Mouse (Mus musculus) stomach, embryonic 16.5 days (tissue): ENCODE data around the gene Adgra1. TPM values are rescaled to one million over a fixed set of nuclear protein-coding genes. Genes with fewer than 3 reads are reported as not detected.

Experiments used
- ATAC-seq: fragments of 200-750 bp; cut with Nextera tagmentation; 2 replicates; pipeline ENCODE4 v1.8.0; 2017; ENCODE audit warnings: moderate number of reproducible peaks, moderate TSS enrichment; ENCODE audit not compliant: insufficient read depth, low FRiP score
- H3K27ac ChIP-seq: fragments of 300-500 bp; sonication (generic); 2 replicates; pipeline ENCODE4 v1.5.1; 2014; ENCODE audit warnings: low read length
- H3K27me3 ChIP-seq: fragments of 300-500 bp; sonication (generic); 2 replicates; pipeline ENCODE4 v1.6.1; 2014; ENCODE audit warnings: low read length, control low read depth, mixed read lengths; ENCODE audit not compliant: control insufficient read depth, insufficient read depth
- H3K36me3 ChIP-seq: fragments of 300-500 bp; sonication (generic); 2 replicates; pipeline ENCODE4 v1.6.1; 2014; ENCODE audit warnings: low read length; ENCODE audit not compliant: control insufficient read depth, insufficient read depth
- H3K4me1 ChIP-seq: fragments of 300-500 bp; sonication (generic); 2 replicates; pipeline ENCODE4 v1.6.1; 2014; ENCODE audit warnings: low read length, control low read depth, mixed read lengths; ENCODE audit not compliant: control insufficient read depth, insufficient read depth
- H3K4me2 ChIP-seq: fragments of 300-500 bp; sonication (generic); 2 replicates; pipeline ENCODE4 v1.6.1; 2014; ENCODE audit warnings: low read depth, low read length, mixed read lengths
- H3K4me3 ChIP-seq: fragments of 300-500 bp; sonication (generic); replicated peaks from 2 replicates; pipeline ENCODE4 v1.5.1; 2014; ENCODE audit warnings: mild to moderate bottlenecking, low read length
- H3K9ac ChIP-seq: fragments of 300-500 bp; sonication (generic); 2 replicates; pipeline ENCODE4 v1.6.1; 2014; ENCODE audit warnings: low read length
- H3K9me3 ChIP-seq: fragments of 300-500 bp; sonication (generic); replicated peaks from 2 replicates; pipeline ENCODE4 v1.6.1; 2016; ENCODE audit warnings: low read length, control low read depth; ENCODE audit not compliant: control insufficient read depth
- WGBS: fragments of 180-500 bp; shearing (Covaris S2); extraction: QIAGEN DNeasy Blood & Tissue Kit; methylation state at CpG from one replicate; pipeline ENCODE4 v1.1.7; 2014; 5-methylcytosine and 5-hydroxymethylcytosine counted together
- polyA plus RNA-seq: library from polyadenylated mRNA; unstranded; fragments of >200 nt; fragmentation: Nextera tagmentation; extraction: Ambion mirVana; gene quantifications from 2 replicates; pipeline ENCODE4 v1.2.1, GENCODE M21; 2015

The Adgra1 gene
- polyA plus RNA-seq, 1 experiment from 2014 or later, result 0.53 TPM

- WGBS, result 80% methylated on average over 7 of the region's 7 CpGs
These were observed 62.8 kb downstream of the Adgra1 start for GRCm38 (mm10) chr7:139896796-139897195.

DNA sequence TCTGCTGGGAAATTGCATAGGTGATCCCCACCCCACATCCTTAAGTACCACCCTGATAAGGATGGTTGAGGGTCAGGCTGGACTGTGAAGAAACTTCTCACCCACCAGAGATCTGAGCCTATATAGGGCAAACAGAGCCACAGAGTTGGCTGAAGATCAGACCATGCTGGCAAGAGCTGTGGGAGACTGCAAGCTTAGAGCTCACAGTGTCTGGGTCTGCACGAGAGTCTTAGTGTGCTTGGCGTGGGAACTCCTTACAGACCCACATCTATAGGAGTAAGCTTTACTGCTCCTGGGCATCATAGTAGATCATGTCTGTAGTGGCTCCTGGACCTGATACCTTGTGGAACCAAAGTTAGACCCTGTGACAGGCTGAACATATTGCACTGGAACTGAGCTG, 64.6 kb downstream of the Adgra1 start:
- 83% methylated on average over 2 of the region's 2 CpGs for WGBS
- Histone ChIP-seq H3K9ac (no peak overlapping the region), H3K4me2 (no peak overlapping the region), H3K27ac (no peak overlapping the region), H3K36me3 (no peaks in the 10 kb centered on the region), H3K27me3 (peaks cover 29% of the 10 kb centered on the region), H3K4me1 (peaks cover 6% of the 10 kb centered on the region), H3K9me3 (no peaks in the 10 kb centered on the region), H3K4me3 (no peak overlapping the region)
- no peak for ATAC-seq

More at GRCm38 (mm10) chr7:139896796-139897195, 62.8 kb downstream of the Adgra1 start:
- H3K4me3 ChIP-seq, result no peak overlapping the region
- no peak overlapping the region for H3K9ac ChIP-seq
- no peak overlapping the region for H3K4me2 ChIP-seq
- no peak overlapping the region for H3K27ac ChIP-seq
- peaks cover 36% of the 10 kb centered on the region for H3K27me3 ChIP-seq
- peaks cover 6% of the 10 kb centered on the region for H3K4me1 ChIP-seq
- no peaks in the 10 kb centered on the region for H3K9me3 ChIP-seq
- no peaks in the 10 kb centered on the region for H3K36me3 ChIP-seq
- ATAC-seq, result no peak

DNA sequence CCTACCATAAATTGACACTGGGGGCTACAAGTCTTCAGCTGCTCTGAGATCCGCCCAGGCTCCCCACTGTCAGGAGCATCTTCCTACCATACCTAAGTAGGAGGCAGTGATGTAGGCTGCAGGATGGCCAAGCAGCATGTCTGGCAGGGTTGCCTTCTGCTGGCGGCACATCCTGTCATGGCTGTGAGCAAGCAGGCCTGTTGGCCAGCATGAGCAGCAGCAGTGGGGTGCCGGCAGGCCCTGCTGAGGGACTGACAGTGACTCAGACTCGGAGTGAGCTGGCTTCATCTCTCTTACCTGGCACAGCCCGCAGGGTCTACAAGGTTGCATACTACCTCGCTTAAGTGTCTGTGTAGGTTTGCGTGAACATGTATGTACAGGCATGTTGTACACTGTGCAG, 65.5 kb downstream of the Adgra1 start:
- no peak overlapping the region for H3K4me3 ChIP-seq
- no peak for ATAC-seq

GRCm38 (mm10) chr7:139900456-139900855, 66.5 kb downstream of the Adgra1 start:
- Histone ChIP-seq H3K9me3 (no peaks in the 10 kb centered on the region), H3K27ac (no peak overlapping the region), H3K36me3 (no peaks in the 10 kb centered on the region), H3K9ac (no peak overlapping the region), H3K4me1 (no peaks in the 10 kb centered on the region; the same call in 1 of the 2 replicates), H3K27me3 (peaks cover 13% of the 10 kb centered on the region), H3K4me2 (no peak overlapping the region), H3K4me3 (no peak overlapping the region)
- WGBS, result 88% methylated on average over 7 of the region's 7 CpGs
- no peak for ATAC-seq

More for the DNA sequence above, 65.5 kb downstream of the Adgra1 start:
- Histone ChIP-seq H3K9me3 (no peaks in the 10 kb centered on the region), H3K27ac (no peak overlapping the region), H3K27me3 (peaks cover 22% of the 10 kb centered on the region), H3K4me1 (peaks cover 4% of the 10 kb centered on the region), H3K36me3 (no peaks in the 10 kb centered on the region), H3K9ac (no peak overlapping the region), H3K4me2 (no peak overlapping the region)
- 82% methylated on average over 7 of the region's 7 CpGs for WGBS

GRCm38 (mm10) chr7:139900896-139901295, 66.9 kb downstream of the Adgra1 start:
- 76% methylated on average over 6 of the region's 6 CpGs for WGBS
- no peak overlapping the region for H3K9ac ChIP-seq
- no peak overlapping the region for H3K4me2 ChIP-seq
- no peak overlapping the region for H3K4me3 ChIP-seq
- H3K27ac ChIP-seq, result no peak overlapping the region
- peaks cover 4% of the 10 kb centered on the region; the same call in 1 of the 2 replicates for H3K4me1 ChIP-seq
- no peak for ATAC-seq
- H3K36me3 ChIP-seq, result no peaks in the 10 kb centered on the region
- no peaks in the 10 kb centered on the region for H3K9me3 ChIP-seq
- H3K27me3 ChIP-seq, result peaks cover 9% of the 10 kb centered on the region

DNA sequence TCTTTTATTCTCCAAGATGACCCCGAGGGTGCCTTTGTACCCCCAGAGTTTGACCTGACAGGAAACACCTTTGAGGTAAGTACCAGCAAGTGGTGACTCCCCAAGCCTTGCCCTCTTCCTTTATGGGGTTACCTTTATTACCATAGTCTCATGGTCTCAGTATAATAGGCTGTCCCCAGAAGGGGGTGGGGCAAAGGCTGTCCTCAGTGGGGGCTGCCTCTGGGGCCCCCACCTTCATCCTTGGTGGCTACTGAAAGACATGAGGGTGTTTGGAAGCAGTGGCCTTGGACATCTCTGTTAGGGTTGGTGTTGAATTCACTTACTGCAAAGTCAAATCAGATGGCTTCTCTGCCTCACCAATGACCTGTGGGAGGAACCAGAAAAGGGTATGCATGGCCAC, 68.0 kb downstream of the Adgra1 start:
- WGBS, result 40% methylated on average over 1 of the region's 1 CpGs
- no peak overlapping the region for H3K4me2 ChIP-seq
- H3K4me3 ChIP-seq, result no peak overlapping the region
- peaks cover 4% of the 10 kb centered on the region; the same call in 1 of the 2 replicates for H3K4me1 ChIP-seq
- H3K9me3 ChIP-seq, result no peaks in the 10 kb centered on the region
- H3K27ac ChIP-seq, result no peak overlapping the region
- no peak overlapping the region for H3K9ac ChIP-seq
- ATAC-seq, result no peak
- H3K36me3 ChIP-seq, result no peaks in the 10 kb centered on the region
- H3K27me3 ChIP-seq, result peaks cover 3% of the 10 kb centered on the region; the same call in 1 of the 2 replicates

DNA sequence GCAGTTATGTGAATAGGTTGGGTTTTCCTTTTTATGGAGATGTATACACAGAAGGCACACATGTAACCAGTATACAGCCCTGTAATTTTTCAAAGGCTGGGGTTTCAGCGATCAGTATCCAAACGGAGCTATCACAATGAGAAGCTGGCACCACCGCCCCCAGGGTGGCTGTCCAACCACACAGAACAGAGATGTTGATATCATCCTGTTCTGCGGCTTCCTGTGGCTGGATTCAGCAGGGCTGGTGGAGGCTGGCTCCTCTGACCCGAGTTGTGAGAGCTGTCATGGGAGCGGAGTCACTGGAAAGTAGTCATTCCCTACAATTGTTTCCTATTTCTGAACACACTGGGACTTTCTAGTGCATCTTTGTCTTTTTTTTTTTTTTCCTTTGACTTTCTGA, 71.3 kb downstream of the Adgra1 start:
- no peak overlapping the region for H3K4me2 ChIP-seq
- no peak overlapping the region for H3K9ac ChIP-seq
- H3K27ac ChIP-seq, result no peak overlapping the region
- peaks cover 3% of the 10 kb centered on the region; the same call in 1 of the 2 replicates for H3K27me3 ChIP-seq
- 26% methylated on average over 6 of the region's 6 CpGs for WGBS
- peaks cover 9% of the 10 kb centered on the region for H3K4me1 ChIP-seq
- H3K9me3 ChIP-seq, result no peaks in the 10 kb centered on the region
- no peak overlapping the region for H3K4me3 ChIP-seq
- H3K36me3 ChIP-seq, result no peaks in the 10 kb centered on the region
- no peak for ATAC-seq

DNA sequence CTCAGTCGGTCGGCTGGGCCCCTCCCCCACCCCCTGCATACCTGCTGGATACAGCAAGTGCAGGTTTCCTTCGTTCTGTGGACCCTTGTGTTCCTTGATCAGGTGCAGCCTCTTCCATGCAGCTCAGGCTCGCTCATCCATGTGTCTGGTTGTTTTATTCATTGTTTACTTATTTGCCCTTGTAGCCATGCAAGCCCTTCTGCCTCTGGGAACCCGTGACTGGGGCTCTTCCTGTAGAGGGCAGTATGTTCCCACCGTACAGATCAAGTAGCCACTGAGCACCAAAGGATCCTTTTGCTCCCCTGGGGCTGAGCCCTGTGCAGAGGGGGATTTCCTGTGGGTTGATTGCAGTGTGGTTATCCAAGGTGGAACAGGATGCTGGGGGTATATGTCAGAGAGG, 71.7 kb downstream of the Adgra1 start:
- no peak for ATAC-seq
- no peaks in the 10 kb centered on the region for H3K9me3 ChIP-seq

GRCm38 (mm10) chr7:139908176-139908575, 74.2 kb downstream of the Adgra1 start:
- Histone ChIP-seq H3K27ac (peak overlapping the region; percentile 23; the same call in 1 of the 2 replicates), H3K36me3 (no peaks in the 10 kb centered on the region), H3K27me3 (peaks cover 6% of the 10 kb centered on the region; the same call in 1 of the 2 replicates), H3K9me3 (no peaks in the 10 kb centered on the region), H3K9ac (0 out of 2 replicates have a peak overlapping the region, but pooled peaks have one; percentile 20), H3K4me2 (no peak overlapping the region), H3K4me1 (peaks cover 10% of the 10 kb centered on the region), H3K4me3 (no peak overlapping the region)
- WGBS, result 49% methylated on average over 5 of the region's 5 CpGs
- no peak for ATAC-seq

More for the DNA sequence above, 71.7 kb downstream of the Adgra1 start:
- Histone ChIP-seq H3K9ac (no peak overlapping the region), H3K4me2 (no peak overlapping the region), H3K27ac (no peak overlapping the region), H3K4me3 (no peak overlapping the region), H3K36me3 (no peaks in the 10 kb centered on the region), H3K27me3 (peaks cover 3% of the 10 kb centered on the region; the same call in 1 of the 2 replicates), H3K4me1 (peaks cover 10% of the 10 kb centered on the region)
- WGBS, result 7% methylated on average over 6 of the region's 6 CpGs
